Mouse (Mus musculus): Measurements from ENCODE around the gene Evi5. TPM values are rescaled to one million over a fixed set of nuclear protein-coding genes. Genes with fewer than 3 reads are reported as not detected.

Evi5 gene
- polyA plus RNA-seq, 1 experiment from 2014 or later: 84.3 TPM

DNA sequence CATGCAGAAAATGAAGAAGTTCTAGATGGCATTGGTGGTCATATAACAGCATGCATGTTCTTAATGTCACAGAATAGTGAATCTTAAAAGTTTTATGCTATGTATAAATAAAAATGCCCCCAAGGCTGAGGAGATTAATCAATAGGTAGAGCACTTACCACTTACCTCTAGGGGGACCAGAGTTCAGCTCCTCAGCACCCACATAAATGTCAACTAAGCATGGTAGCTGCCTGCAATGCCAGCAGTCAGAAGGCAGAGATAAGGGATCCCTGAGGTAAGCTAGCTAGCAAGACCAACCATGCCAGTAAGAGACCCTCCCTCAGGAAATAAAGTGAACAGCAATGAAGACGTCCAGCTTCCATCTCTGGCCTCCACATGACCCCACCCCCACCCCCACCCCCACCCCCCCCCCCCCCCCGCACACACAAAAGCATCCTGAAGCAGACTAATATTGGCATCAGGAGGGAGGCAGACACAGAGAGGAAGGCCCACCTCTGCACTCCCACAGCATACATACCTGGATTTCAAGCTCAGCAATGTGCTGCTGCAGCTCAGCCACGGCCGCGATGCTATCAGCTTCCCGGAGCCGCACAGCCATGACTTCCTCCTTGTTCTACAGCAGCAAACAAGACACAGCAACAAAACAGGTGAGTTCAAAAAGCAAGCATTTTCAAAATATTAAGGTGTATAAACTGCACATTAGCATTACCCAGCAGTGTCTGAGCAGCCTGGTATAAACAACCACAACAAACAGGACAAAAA lies 87.0 kb downstream of the Evi5 start:
- Histone ChIP-seq H3K4me1 (replicated peaks; ENCODE audit: insufficient read depth, low read length) (no peaks in the 10 kb centered on the region), H3K9ac (ENCODE audit: low read depth, low read length) (no peak overlapping the region), H3K4me2 (ENCODE audit: low read length) (no peak overlapping the region), H3K9me3 (replicated peaks; ENCODE audit: low read length) (no peaks in the 10 kb centered on the region), H3K4me3 (replicated peaks; ENCODE audit: low read depth, low read length) (no peak overlapping the region), H3K27ac (no peak overlapping the region), H3K36me3 (ENCODE audit: insufficient read depth, low read length) (peaks cover 8% of the 10 kb centered on the region), H3K27me3 (ENCODE audit: insufficient read depth, low read length) (no peaks in the 10 kb centered on the region)
- DNase-seq (ENCODE audit: low spot score) (no peak), ATAC-seq (replicated peaks; ENCODE audit: low FRiP score, low read depth) (no peak)
- 78% methylated on average over 7 of the region's 7 CpGs for WGBS
- TF ChIP-seq CTCF (IDR thresholded peaks at IDR 0.05; ENCODE audit: low read depth): no peak

GRCm38 (mm10) chr5:107782360-107782759 lies 92.5 kb downstream of the Evi5 start:
- no peak for TF ChIP-seq CTCF (IDR thresholded peaks at IDR 0.05; ENCODE audit: low read depth)
- Histone ChIP-seq H3K4me1 (replicated peaks; ENCODE audit: insufficient read depth, low read length) (no peaks in the 10 kb centered on the region), H3K27me3 (ENCODE audit: insufficient read depth, low read length) (no peaks in the 10 kb centered on the region), H3K36me3 (ENCODE audit: insufficient read depth, low read length) (peaks cover 9% of the 10 kb centered on the region), H3K4me2 (ENCODE audit: low read length) (no peak overlapping the region), H3K9me3 (replicated peaks; ENCODE audit: low read length) (no peaks in the 10 kb centered on the region), H3K9ac (ENCODE audit: low read depth, low read length) (no peak overlapping the region), H3K27ac (no peak overlapping the region), H3K4me3 (replicated peaks; ENCODE audit: low read depth, low read length) (no peak overlapping the region)
- WGBS: 95% methylated on average over 1 of the region's 1 CpGs
- ATAC-seq (replicated peaks; ENCODE audit: low FRiP score, low read depth) (no peak), DNase-seq (ENCODE audit: low spot score) (no peak)

DNA sequence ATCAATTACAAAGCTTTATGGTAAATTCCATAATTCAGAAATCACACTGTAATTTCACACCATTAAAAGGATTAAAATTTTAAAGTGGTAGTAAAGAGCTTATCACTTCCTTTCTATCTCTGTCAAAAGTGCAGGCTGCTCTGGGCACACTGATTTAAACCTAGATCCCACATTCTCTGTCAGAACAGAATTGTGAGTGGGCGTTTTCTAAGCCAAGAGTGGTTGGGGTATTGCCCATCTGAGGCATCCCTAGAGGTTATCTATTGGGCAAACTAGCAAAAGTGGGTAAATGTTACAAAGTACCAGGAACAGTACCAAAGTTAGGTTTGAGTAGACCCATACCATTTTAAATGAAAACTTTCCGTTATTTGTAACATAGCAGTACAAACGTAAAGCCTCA lies 96.1 kb downstream of the Evi5 start:
- no peak for TF ChIP-seq CTCF (IDR thresholded peaks at IDR 0.05; ENCODE audit: low read depth)
- no peak overlapping the region for H3K27ac ChIP-seq
- no peak overlapping the region for H3K4me2 ChIP-seq (ENCODE audit: low read length)
- H3K4me1 ChIP-seq (replicated peaks; ENCODE audit: insufficient read depth, low read length): no peaks in the 10 kb centered on the region
- no peak for ATAC-seq (replicated peaks; ENCODE audit: low FRiP score, low read depth)
- peaks cover 5% of the 10 kb centered on the region; the same call in 1 of the 2 replicates for H3K36me3 ChIP-seq (ENCODE audit: insufficient read depth, low read length)
- no peak for DNase-seq (ENCODE audit: low spot score)
- H3K9ac ChIP-seq (ENCODE audit: low read depth, low read length): no peak overlapping the region
- no peaks in the 10 kb centered on the region for H3K9me3 ChIP-seq (replicated peaks; ENCODE audit: low read length)
- no peak overlapping the region for H3K4me3 ChIP-seq (replicated peaks; ENCODE audit: low read depth, low read length)
- WGBS: 84% methylated on average over 3 of the region's 3 CpGs
- H3K27me3 ChIP-seq (ENCODE audit: insufficient read depth, low read length): no peaks in the 10 kb centered on the region

- H3K27ac ChIP-seq: no peak overlapping the region
- no peak overlapping the region for H3K4me3 ChIP-seq (replicated peaks; ENCODE audit: low read depth, low read length)
- ATAC-seq (replicated peaks; ENCODE audit: low FRiP score, low read depth): no peak
- peak; percentile 12 for DNase-seq (ENCODE audit: low spot score)
- H3K9me3 ChIP-seq (replicated peaks; ENCODE audit: low read length): no peaks in the 10 kb centered on the region
- H3K4me2 ChIP-seq (ENCODE audit: low read length): no peak overlapping the region
- no peaks in the 10 kb centered on the region for H3K4me1 ChIP-seq (replicated peaks; ENCODE audit: insufficient read depth, low read length)
- H3K27me3 ChIP-seq (ENCODE audit: insufficient read depth, low read length): no peaks in the 10 kb centered on the region
- TF ChIP-seq CTCF (IDR thresholded peaks at IDR 0.05; ENCODE audit: low read depth): no peak
- no peak overlapping the region for H3K9ac ChIP-seq (ENCODE audit: low read depth, low read length)
- peaks cover 5% of the 10 kb centered on the region; the same call in 1 of the 2 replicates for H3K36me3 ChIP-seq (ENCODE audit: insufficient read depth, low read length)
- WGBS: 82% methylated on average over 1 of the region's 1 CpGs
Measured at GRCm38 (mm10) chr5:107777545-107777830, 97.4 kb downstream of the Evi5 start.

DNA sequence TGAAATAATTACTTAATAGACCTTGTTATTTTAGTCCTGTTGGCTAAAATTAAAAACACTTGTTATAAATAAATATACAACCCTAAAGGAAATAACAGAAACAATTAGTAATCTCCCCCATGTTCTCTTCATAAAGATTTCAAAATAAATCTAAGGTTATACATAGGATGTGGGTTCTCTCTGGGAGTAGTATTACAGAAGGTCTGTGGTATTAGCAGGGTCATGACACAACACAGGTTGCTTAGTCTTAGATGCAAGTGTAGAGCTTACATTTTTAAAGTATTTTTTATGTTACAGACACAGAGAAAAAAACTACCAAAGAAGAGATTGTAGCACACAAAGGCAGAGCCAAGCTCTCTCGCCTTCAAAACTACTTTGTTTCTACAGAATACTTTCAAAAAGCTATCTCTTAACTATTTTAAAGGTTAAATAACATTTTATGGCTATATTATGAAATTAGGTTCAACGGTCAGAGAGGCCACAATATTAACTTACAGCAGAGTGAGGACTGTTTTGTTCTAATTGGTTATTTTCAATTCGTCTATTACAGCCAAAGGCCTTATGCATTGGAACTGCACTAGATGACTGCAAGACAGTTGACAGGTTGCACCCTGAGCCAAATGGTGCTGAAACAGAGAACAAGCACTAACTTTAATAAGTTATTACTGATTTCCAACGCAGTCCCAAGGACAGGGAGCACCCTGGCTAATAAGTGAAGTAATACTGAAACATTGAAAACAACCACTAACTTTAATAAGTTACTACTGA lies 97.9 kb downstream of the Evi5 start:
- H3K27me3 ChIP-seq (ENCODE audit: insufficient read depth, low read length): no peaks in the 10 kb centered on the region
- H3K36me3 ChIP-seq (ENCODE audit: insufficient read depth, low read length): peaks cover 4% of the 10 kb centered on the region; the same call in 1 of the 2 replicates
- H3K9me3 ChIP-seq (replicated peaks; ENCODE audit: low read length): no peaks in the 10 kb centered on the region
- no peak for TF ChIP-seq CTCF (IDR thresholded peaks at IDR 0.05; ENCODE audit: low read depth)
- peak; percentile 76 for ATAC-seq (replicated peaks; ENCODE audit: low FRiP score, low read depth)
- H3K4me3 ChIP-seq (replicated peaks; ENCODE audit: low read depth, low read length): no peak overlapping the region
- H3K27ac ChIP-seq: no peak overlapping the region
- H3K9ac ChIP-seq (ENCODE audit: low read depth, low read length): no peak overlapping the region
- WGBS: 74% methylated on average over 4 of the region's 4 CpGs
- DNase-seq (ENCODE audit: low spot score): no peak
- no peaks in the 10 kb centered on the region for H3K4me1 ChIP-seq (replicated peaks; ENCODE audit: insufficient read depth, low read length)
- no peak overlapping the region for H3K4me2 ChIP-seq (ENCODE audit: low read length)

GRCm38 (mm10) chr5:107775875-107776274 lies 99.0 kb downstream of the Evi5 start:
- Histone ChIP-seq H3K4me3 (replicated peaks; ENCODE audit: low read depth, low read length) (no peak overlapping the region), H3K27me3 (ENCODE audit: insufficient read depth, low read length) (no peaks in the 10 kb centered on the region), H3K9me3 (replicated peaks; ENCODE audit: low read length) (no peaks in the 10 kb centered on the region), H3K4me1 (replicated peaks; ENCODE audit: insufficient read depth, low read length) (no peaks in the 10 kb centered on the region), H3K36me3 (ENCODE audit: insufficient read depth, low read length) (no peaks in the 10 kb centered on the region), H3K9ac (ENCODE audit: low read depth, low read length) (no peak overlapping the region), H3K4me2 (ENCODE audit: low read length) (no peak overlapping the region), H3K27ac (no peak overlapping the region)
- WGBS: 100% methylated on average over 1 of the region's 1 CpGs
- no peak for TF ChIP-seq CTCF (IDR thresholded peaks at IDR 0.05; ENCODE audit: low read depth)
- DNase-seq (ENCODE audit: low spot score) (no peak), ATAC-seq (replicated peaks; ENCODE audit: low FRiP score, low read depth) (no peak)

All from kidney, postnatal 0 days (tissue).